Mouse (Mus musculus) cerebellum, adult (tissue): ENCODE results near the gene Guk1.

ENCODE experiments used
- ATAC-seq: cut with Nextera tagmentation; 2 replicates; pipeline ENCODE4 v1.9.2; 2017; ENCODE audit warnings: mild to moderate bottlenecking, moderate library complexity, mixed read lengths; ENCODE audit not compliant: insufficient number of reproducible peaks, low FRiP score, low TSS enrichment

The Guk1 gene

GRCm38 (mm10) chr11:59165616-59166241, 26.3 kb downstream of the Guk1 start:
- ATAC-seq = no peak

DNA sequence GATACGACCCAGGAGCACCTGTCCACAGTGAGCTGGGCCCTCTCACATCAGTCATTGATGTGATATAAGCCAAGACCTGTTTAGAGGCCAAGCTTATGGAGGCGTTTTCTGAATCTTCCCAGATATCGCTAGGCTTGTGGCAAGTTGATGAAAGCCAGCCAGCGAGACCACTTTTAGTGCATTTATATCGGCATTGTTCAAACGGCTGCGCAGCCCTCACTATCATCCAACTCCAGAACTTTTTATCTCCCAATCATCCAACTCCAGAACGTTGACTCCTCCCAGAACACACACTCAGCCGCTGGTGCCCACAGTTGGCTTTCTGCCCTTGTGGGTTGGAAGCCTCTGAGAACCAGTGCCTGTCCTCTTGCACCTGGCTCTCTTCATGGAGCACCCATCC, 27.6 kb downstream of the Guk1 start:
- no peak for ATAC-seq

DNA sequence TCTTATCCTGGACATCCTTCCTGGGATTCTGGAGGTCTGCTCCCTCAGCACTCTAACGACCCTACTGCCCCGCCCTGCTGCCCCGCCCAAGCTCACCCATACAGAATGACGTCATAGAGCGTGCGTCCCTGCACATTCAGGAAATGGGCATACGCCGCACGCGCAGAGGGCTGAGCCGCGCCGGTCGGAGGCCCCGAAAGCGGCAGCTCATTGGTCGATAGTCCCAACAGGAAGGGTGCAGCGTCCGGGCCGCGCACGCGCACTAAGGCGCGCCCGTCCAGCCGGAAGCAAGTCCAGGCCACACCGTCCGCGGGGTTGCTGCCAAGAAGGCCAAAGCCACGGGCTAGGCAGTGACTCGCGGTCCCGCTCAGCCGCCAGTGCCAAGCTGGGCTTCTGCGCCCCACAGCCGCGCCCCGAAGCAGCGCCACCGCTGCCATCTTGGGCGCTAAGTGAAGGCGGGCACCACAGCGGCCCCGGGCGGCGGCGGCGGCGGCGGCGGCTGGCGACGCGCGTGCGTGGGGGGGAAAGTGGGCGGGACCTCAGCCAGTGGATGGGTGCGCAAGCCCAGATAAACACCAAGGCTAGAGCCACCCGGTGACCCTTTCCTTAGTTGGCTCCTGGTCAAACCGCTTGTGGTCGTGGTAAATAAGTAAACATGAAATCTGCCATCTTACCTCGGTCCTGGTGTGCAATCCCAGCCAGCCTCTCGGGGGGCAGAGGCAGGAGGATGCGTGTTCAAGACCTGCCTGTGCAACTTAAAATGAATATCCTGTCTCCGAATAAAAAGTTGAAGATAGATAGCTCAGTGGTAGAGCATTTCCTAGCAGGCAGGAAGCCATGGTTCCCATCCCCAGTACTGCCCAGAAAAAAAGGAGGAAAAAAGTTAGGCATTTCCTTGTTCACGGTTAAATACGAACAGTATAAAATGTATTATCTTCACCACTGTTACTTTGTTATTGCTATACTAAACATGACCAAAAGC, 28.5 kb downstream of the Guk1 start, which contains the start of gene Iba57:
Gene Iba57 (minus strand): TSS at position 485 of the 982 bp plus-strand sequence.
- ATAC-seq = peak; percentile 98

DNA sequence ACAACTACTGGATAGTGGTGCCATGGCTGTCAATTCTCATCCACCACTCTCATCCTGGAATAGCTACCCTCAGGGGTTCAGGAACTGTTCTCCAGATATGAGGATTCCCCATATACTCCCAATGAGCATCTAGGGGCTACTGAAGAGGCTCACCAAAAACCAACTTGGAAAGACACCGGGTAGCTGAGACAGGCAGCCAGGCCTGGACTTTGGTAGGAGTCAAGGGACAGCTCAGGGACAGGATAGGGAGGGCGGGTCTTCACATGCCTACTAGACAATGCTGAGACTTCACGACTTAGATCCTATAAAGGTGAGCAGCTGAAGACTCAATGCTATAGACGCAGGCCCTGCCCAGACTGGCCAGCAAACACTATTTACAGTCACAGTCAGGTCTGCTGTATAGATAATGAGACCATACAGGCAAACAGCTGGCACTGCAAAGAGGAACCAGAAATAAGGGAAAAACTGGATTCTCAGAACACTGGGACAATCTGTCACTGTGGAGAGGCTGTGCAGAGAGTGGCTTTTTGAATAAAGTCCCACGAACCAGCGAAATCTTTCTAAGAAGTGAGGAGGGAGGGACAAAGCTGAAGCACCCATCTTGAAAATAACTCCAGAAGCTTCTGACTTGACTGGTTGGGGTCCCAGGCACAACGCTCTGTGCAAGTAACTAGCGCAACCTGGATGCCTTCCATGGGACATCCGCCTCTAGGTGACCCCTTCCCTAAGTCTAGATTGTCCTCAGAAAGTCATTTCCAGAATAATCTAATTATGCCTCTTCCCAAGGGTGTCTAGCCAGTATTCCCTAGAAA, 29.4 kb downstream of the Guk1 start:
- no peak for ATAC-seq

DNA sequence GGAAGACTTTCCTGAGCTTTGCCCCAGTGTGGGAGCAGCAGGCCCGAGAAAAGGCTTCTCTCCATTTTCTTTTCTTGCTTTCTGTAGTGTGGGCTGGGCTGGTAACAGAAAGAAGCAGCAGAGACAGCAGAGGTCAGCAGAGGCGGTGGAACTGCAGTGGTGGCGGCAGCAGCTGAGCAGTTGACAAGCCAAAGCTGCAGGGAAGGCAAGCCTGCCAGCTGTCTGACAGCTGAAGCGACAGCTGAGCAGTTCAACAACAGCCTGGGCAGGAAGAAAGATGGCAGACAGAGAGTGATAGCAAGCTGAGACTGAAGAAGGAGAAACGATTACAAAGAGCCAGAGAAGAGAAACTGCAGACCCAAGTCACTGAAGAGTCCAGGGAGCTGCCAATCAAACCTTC, 30.6 kb downstream of the Guk1 start:
- no peak for ATAC-seq

- no peak for ATAC-seq
Observed at GRCm38 (mm10) chr11:59159558-59159957, 32.5 kb downstream of the Guk1 start.

DNA sequence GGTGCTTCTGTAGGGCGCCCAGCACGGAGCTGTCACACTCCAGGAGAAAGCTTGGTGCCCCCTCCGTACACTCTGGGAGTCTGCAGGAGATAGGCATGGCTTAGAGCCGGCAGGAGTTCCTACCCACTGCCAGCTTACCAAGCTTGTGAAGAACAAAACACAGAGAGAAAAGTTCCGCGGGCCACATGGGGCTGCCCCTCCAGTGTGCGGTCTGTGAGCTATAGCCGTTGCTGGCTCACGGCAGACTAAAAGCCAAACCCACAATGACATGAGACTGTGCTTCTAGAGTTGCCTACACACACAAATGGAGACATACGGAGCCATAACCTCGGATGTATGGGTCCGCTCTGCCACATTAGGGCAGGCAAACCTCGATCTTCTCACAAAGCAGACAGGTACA, 32.9 kb downstream of the Guk1 start:
- no peak for ATAC-seq

DNA sequence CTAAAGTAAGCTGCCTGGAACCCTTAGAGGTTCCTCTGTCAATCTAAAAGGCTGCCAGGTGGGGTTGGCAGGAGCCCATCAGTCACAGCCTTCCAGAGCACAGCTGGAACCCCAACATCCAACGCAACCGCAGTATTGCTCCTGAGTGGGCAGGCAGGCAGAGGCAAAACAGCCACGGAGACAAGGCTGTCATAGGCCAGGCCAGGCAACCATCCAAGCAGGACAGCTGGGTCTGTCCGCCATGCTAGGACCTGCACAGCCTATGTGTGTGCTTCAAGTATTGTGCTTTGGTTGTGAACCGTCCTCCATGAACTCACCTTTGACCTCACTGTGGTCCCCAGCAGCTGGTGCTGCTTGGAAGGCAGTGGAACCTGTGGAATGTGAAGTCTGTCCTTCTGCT, 36.1 kb downstream of the Guk1 start:
- no peak for ATAC-seq

DNA sequence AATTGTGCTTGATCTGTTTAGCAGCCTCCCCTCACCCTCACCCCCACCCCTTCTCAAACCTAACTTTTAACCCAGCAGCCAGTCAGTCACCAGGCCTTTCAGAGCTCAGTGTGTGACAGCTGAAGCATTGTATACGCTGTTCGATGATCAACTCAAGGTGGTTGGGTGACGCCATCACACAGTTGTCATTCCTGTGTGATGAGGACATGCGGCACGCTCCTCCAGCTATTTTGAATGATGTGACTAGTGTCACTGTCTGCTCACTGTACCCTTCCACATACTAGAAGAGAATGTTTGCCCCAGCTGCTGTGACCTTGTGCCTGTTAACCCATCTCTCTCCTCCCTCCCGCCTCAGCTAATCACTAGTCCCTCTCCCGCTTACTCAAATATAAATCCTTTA, 37.8 kb downstream of the Guk1 start:
- no peak for ATAC-seq

- no peak for ATAC-seq
Observed at GRCm38 (mm10) chr11:59151729-59152128, 40.3 kb downstream of the Guk1 start.

- no peak for ATAC-seq
Observed at GRCm38 (mm10) chr11:59149302-59149701, 42.7 kb downstream of the Guk1 start.

DNA sequence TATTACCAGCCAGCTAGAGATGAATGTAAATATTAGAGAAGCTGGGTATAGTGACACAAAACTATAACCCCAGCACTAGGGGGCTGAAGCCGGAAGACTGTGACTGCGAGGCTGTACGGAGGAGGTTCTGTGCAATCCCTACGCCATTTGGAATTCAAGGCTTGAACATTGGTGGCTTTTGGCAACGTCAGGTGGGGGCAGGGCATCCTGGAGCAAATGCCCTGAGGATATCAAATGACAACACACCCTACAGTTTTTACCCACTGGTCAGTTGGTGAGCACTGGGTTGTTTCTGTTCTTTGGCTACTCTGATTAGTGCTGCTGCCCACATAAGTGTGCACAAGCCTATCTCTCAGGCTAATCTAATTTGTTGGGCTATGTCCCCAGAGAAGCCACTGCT, 49.0 kb downstream of the Guk1 start:
- ATAC-seq = no peak

GRCm38 (mm10) chr11:59141772-59142370, 50.1 kb downstream of the Guk1 start:
- no peak for ATAC-seq

- ATAC-seq = no peak
Observed at GRCm38 (mm10) chr11:59138537-59139486, 53.2 kb downstream of the Guk1 start.

- ATAC-seq = no peak
Observed at GRCm38 (mm10) chr11:59136994-59137706, 54.9 kb downstream of the Guk1 start.

DNA sequence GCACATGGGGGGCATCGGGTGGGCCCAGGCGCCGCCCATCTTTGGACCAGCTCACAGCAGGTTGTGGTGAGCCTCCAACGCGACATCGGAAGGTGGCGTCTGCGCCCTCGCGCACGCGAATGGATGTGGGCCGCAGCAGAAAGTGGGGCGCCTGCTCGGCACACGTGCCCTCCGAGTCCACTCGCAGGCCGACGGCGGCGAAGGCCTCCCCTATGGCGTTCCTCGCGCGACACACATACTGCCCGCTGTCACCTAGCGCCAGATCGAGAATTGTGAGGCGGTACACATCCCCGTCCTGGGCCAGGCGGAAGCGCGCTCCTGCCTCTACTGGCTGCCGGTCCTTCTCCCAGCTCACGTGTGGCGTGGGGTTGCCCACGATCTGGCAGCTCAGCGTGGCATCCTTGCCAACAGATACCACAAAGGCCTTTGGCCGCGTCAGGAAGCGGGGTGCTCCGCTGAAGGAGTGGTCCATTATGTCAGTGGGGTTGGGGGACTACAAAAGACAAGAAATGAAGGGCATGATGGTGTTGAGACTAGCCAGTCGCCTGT, 56.0 kb downstream of the Guk1 start, which contains the start of gene Obscn:
Gene Obscn (minus strand): TSS at position 499 of the 549 bp plus-strand sequence.
- ATAC-seq = no peak

GRCm38 (mm10) chr11:59135051-59135820, 56.8 kb downstream of the Guk1 start:
- ATAC-seq = no peak
